8 mouse cellular contexts compared by ENCODE assay signal in genomic region chr6:40470916-40471719, GRCm38 (mm10). TPM values are rescaled to one million over a fixed set of nuclear protein-coding genes. Genes with fewer than 3 reads are reported as not detected.
DNase-seq lines count a peak whose midpoint lies in the region; ATAC-seq lines count a peak whose summit lies in the region.

Ssbp1 (plus strand) TSS chr6:40471352.

- peaks cover 21% of the 10 kb centered on the region for H3K36me3 ChIP-seq in lung, embryonic 16.5 days (ENCODE audit: control insufficient read depth, insufficient read depth, low read length)

- WGBS in lung, embryonic 16.5 days, result 1% methylated on average over 54 of the region's 54 CpGs

- H3K4me1 ChIP-seq in lung, embryonic 16.5 days (replicated peaks; ENCODE audit: control insufficient read depth, insufficient read depth, low read length), result peaks cover 4% of the 10 kb centered on the region

- peak within 1 kb of the TSS; percentile 80 for H3K4me2 ChIP-seq in lung, embryonic 16.5 days (ENCODE audit: low read depth, low read length)

- no peaks in the 10 kb centered on the region; the same call in 1 of the 2 replicates for H3K27me3 ChIP-seq in lung, embryonic 16.5 days (ENCODE audit: control insufficient read depth, insufficient read depth, low read depth, low read length)

- H3K27ac ChIP-seq in lung, embryonic 16.5 days (ENCODE audit: low read length), result peak within 1 kb of the TSS; percentile 96

- no peaks in the 10 kb centered on the region for H3K9me3 ChIP-seq in lung, embryonic 16.5 days (ENCODE audit: control insufficient read depth, low read length)

- ATAC-seq in hematopoietic stem cell, adult 5-6 weeks (replicated peaks in 1 of 2; ENCODE audit: insufficient read depth in 1 of 2, low FRiP score in 2 of 2, low TSS enrichment in 1 of 2, low read depth in 1 of 2, poor library complexity in 2 of 2, severe bottlenecking in 2 of 2), result peak; percentile 98 to 99
- ATAC-seq in lung, embryonic 16.5 days (ENCODE audit: low read depth), result peak; percentile 98

- H3K9ac ChIP-seq in lung, embryonic 16.5 days (ENCODE audit: low read length), result peak within 1 kb of the TSS; percentile 96

- DNase-seq in MEL-GATA-1-ER (ENCODE audit: extremely low read depth, low read depth), result peak; percentile 93
- DNase-seq in cerebellum, adult 8-10 months, result peak; percentile 87
- DNase-seq in forelimb bud, embryonic 11.5 days (ENCODE audit: low read depth, low spot score), result peak; percentile 97
- DNase-seq in layer of hippocampus, adult 9-10 months (ENCODE audit: low spot score), result peak; percentile 83
- peak; percentile 67 for DNase-seq in ovary, postnatal 10 days (ENCODE audit: low spot score)
- peak; percentile 88 to 91 for DNase-seq in thymus, postnatal 10 days (ENCODE audit: low spot score in 2 of 2)

- H3K4me3 ChIP-seq in lung, embryonic 16.5 days (ENCODE audit: low read length), result peak within 1 kb of the TSS; percentile 86

RNA-seq across cellular contexts. Expression of gene Ssbp1, which starts in this region (rescaled TPM):
- total RNA-seq in hematopoietic stem cell, adult 5-6 weeks (2017), result 134 and 145 TPM in 2 replicates
- 130 and 142 TPM in 2 replicates for polyA plus RNA-seq in lung, embryonic 16.5 days (2015; fragmentation: Nextera tagmentation; extraction: Ambion mirVana)

Comparison
In these comparisons a context has a peak if more than half of its experiments do, and no peak if none do; other contexts are left out.
1. Peak in every context shown above with its lines: DNase-seq, ATAC-seq, H3K4me3 ChIP-seq and H3K27ac ChIP-seq.